Mouse (Mus musculus): ENCODE measurements around the gene Plcb1. TPM values are rescaled to one million over a fixed set of nuclear protein-coding genes. Genes with fewer than 3 reads are reported as not detected.

Plcb1 gene
- polyA plus RNA-seq, 1 experiment from 2014 or later: 4.4 TPM

- 46% methylated on average over 2 of the region's 2 CpGs for WGBS (ENCODE audit: insufficient replicate concordance)
Measured at GRCm38 (mm10) chr2:135497251-135497650, 711.4 kb downstream of the Plcb1 start.

GRCm38 (mm10) chr2:135500872-135501271, 715.0 kb downstream of the Plcb1 start:
- Histone ChIP-seq H3K4me3 (no peak overlapping the region), H3K27me3 (replicated peaks) (no peaks in the 10 kb centered on the region), H3K4me1 (no peaks in the 10 kb centered on the region), H3K27ac (no peak overlapping the region), H3K9me3 (replicated peaks) (no peaks in the 10 kb centered on the region), H3K9ac (no peak overlapping the region), H3K4me2 (no peak overlapping the region), H3K36me3 (no peaks in the 10 kb centered on the region)
- 41% methylated on average over 2 of the region's 2 CpGs for WGBS (ENCODE audit: insufficient replicate concordance)
- ATAC-seq: no peak

More at GRCm38 (mm10) chr2:135497251-135497650, 711.4 kb downstream of the Plcb1 start:
- no peak overlapping the region for H3K4me3 ChIP-seq
- no peak overlapping the region for H3K9ac ChIP-seq
- H3K27me3 ChIP-seq (replicated peaks): no peaks in the 10 kb centered on the region
- H3K36me3 ChIP-seq: no peaks in the 10 kb centered on the region
- no peak overlapping the region for H3K4me2 ChIP-seq
- no peak for ATAC-seq
- H3K9me3 ChIP-seq (replicated peaks): no peaks in the 10 kb centered on the region
- no peak overlapping the region for H3K27ac ChIP-seq
- H3K4me1 ChIP-seq: no peaks in the 10 kb centered on the region

- Histone ChIP-seq H3K4me2 (no peak overlapping the region), H3K9ac (no peak overlapping the region), H3K27me3 (replicated peaks) (no peaks in the 10 kb centered on the region), H3K4me1 (no peaks in the 10 kb centered on the region), H3K9me3 (replicated peaks) (no peaks in the 10 kb centered on the region), H3K4me3 (no peak overlapping the region), H3K27ac (no peak overlapping the region), H3K36me3 (no peaks in the 10 kb centered on the region)
- 55% methylated on average over 4 of the region's 4 CpGs for WGBS (ENCODE audit: insufficient replicate concordance)
- no peak for ATAC-seq
Measured at GRCm38 (mm10) chr2:135503328-135503997, 717.6 kb downstream of the Plcb1 start.

- Histone ChIP-seq H3K4me2 (no peak overlapping the region), H3K27me3 (replicated peaks) (no peaks in the 10 kb centered on the region), H3K27ac (no peak overlapping the region), H3K4me1 (no peaks in the 10 kb centered on the region), H3K9ac (no peak overlapping the region), H3K4me3 (no peak overlapping the region), H3K36me3 (no peaks in the 10 kb centered on the region), H3K9me3 (replicated peaks) (no peaks in the 10 kb centered on the region)
- no peak for ATAC-seq
Measured at GRCm38 (mm10) chr2:135503998-135504354, 718.1 kb downstream of the Plcb1 start.

- WGBS (ENCODE audit: insufficient replicate concordance): 46% methylated on average over 1 of the region's 1 CpGs
Measured at GRCm38 (mm10) chr2:135507111-135507510, 721.2 kb downstream of the Plcb1 start.

GRCm38 (mm10) chr2:135518956-135519355, 733.1 kb downstream of the Plcb1 start:
- 34% methylated on average over 2 of the region's 2 CpGs for WGBS (ENCODE audit: insufficient replicate concordance)
- no peaks in the 10 kb centered on the region for H3K4me1 ChIP-seq
- no peak overlapping the region for H3K27ac ChIP-seq
- H3K4me3 ChIP-seq: no peak overlapping the region
- H3K9me3 ChIP-seq (replicated peaks): no peaks in the 10 kb centered on the region
- ATAC-seq: no peak
- no peak overlapping the region for H3K9ac ChIP-seq
- no peaks in the 10 kb centered on the region for H3K36me3 ChIP-seq
- H3K4me2 ChIP-seq: no peak overlapping the region
- H3K27me3 ChIP-seq (replicated peaks): no peaks in the 10 kb centered on the region

More at GRCm38 (mm10) chr2:135507111-135507510, 721.2 kb downstream of the Plcb1 start:
- Histone ChIP-seq H3K36me3 (no peaks in the 10 kb centered on the region), H3K4me1 (no peaks in the 10 kb centered on the region), H3K9ac (no peak overlapping the region), H3K4me3 (no peak overlapping the region), H3K27ac (no peak overlapping the region), H3K27me3 (replicated peaks) (no peaks in the 10 kb centered on the region), H3K4me2 (no peak overlapping the region), H3K9me3 (replicated peaks) (no peaks in the 10 kb centered on the region)
- ATAC-seq: no peak

Other genes starting within 250 kb of the Plcb1 start
- gene Hao1, start 231.7 kb upstream of the Plcb1 start, polyA plus RNA-seq (2016; fragmentation: Nextera tagmentation; extraction: Ambion mirVana): 0.10 TPM in 1 of 2 replicates, not detected in the other
- gene Tmx4, start 141.9 kb upstream of the Plcb1 start, polyA plus RNA-seq (2016; fragmentation: Nextera tagmentation; extraction: Ambion mirVana): 10.8 and 12.1 TPM in 2 replicates